Mouse (Mus musculus): ENCODE results near the gene Lrrc74b. TPM values are rescaled to one million over a fixed set of nuclear protein-coding genes. Genes with fewer than 3 reads are reported as not detected.

Gene Lrrc74b
- 0.06 and 0.11 TPM in 2 replicates for polyA plus RNA-seq (2012; rRNA removed)

GRCm38 (mm10) chr16:17561128-17561750 is at the start of gene Lrrc74b:
Gene Lrrc74b (minus strand): TSS chr16:17561247.

GRCm38 (mm10) chr16:17583064-17583463 is 22.0 kb upstream of the Lrrc74b start, which contains the start of gene Slc7a4:
Gene Slc7a4 (minus strand): TSS chr16:17583214.

GRCm38 (mm10) chr16:17561751-17562208 is 733 bp upstream of the Lrrc74b start, which contains the start of gene P2rx6:
Gene P2rx6 (plus strand): TSS chr16:17561885.

GRCm38 (mm10) chr16:17530640-17531288 is 30.3 kb downstream of the Lrrc74b start, which contains the start of gene Thap7:
Gene Thap7 (minus strand): TSS chr16:17531136.

GRCm38 (mm10) chr16:17508546-17509239 is 52.4 kb downstream of the Lrrc74b start, which contains the start of gene Lztr1:
Gene Lztr1 (plus strand): TSS chr16:17508688.

Other genes with a start within 250 kb of the Lrrc74b start
- 233 and 244 TPM in 2 replicates for gene Serpind1, start 229.9 kb downstream of the Lrrc74b start, polyA plus RNA-seq (2012; rRNA removed)
- gene Snap29, start 155.3 kb downstream of the Lrrc74b start, polyA plus RNA-seq (2012; rRNA removed), result 3.8 and 4.5 TPM in 2 replicates
- gene Pi4ka, start 154.9 kb downstream of the Lrrc74b start, polyA plus RNA-seq (2012; rRNA removed), result 13.2 and 15.5 TPM in 2 replicates
- 7.5 and 7.8 TPM in 2 replicates for gene Crkl, start 109.3 kb downstream of the Lrrc74b start, polyA plus RNA-seq (2012; rRNA removed)
- 14.7 and 16.2 TPM in 2 replicates for gene Aifm3, start 71.6 kb downstream of the Lrrc74b start, polyA plus RNA-seq (2012; rRNA removed)
- 68.0 and 81.9 TPM in 2 replicates for gene Lztr1, start 52.6 kb downstream of the Lrrc74b start, polyA plus RNA-seq (2012; rRNA removed)
- gene Thap7, start 30.1 kb downstream of the Lrrc74b start, polyA plus RNA-seq (2012; rRNA removed), result 18.5 and 20.1 TPM in 2 replicates
- 0.08 and 0.10 TPM in 2 replicates for gene P2rx6, start 638 bp upstream of the Lrrc74b start, polyA plus RNA-seq (2012; rRNA removed)
- gene Slc7a4, start 22.0 kb upstream of the Lrrc74b start, polyA plus RNA-seq (2012; rRNA removed), result 5.4 and 6.0 TPM in 2 replicates
- gene Smpd4, start 58.1 kb upstream of the Lrrc74b start, polyA plus RNA-seq (2012; rRNA removed), result 17.5 and 17.6 TPM in 2 replicates
- gene Ccdc74a, start 85.2 kb upstream of the Lrrc74b start, polyA plus RNA-seq (2012; rRNA removed), result 1.6 and 1.8 TPM in 2 replicates
- gene Med15, start 171.6 kb upstream of the Lrrc74b start, polyA plus RNA-seq (2012; rRNA removed), result 12.6 and 18.0 TPM in 2 replicates
- 14.3 and 15.0 TPM in 2 replicates for gene Klhl22, start 198.4 kb upstream of the Lrrc74b start, polyA plus RNA-seq (2012; rRNA removed)
- 4.7 and 6.5 TPM in 2 replicates for gene Scarf2, start 236.0 kb upstream of the Lrrc74b start, polyA plus RNA-seq (2012; rRNA removed)